Mouse (Mus musculus) spleen, adult 2 months (tissue): ENCODE results near the gene Crybg2.

ENCODE experiments used
- CTCF ChIP-seq: fragments of 200-500 bp; IDR thresholded peaks from 2 replicates; pipeline ENCODE4 v1.5.1; 2011; ENCODE audit warnings: mild to moderate bottlenecking, inconsistent platforms; ENCODE audit not compliant: insufficient read depth, insufficient read length, insufficient replicate concordance; ENCODE audit errors: extremely low read depth
- POLR2A ChIP-seq: fragments of 200-500 bp; IDR thresholded peaks from 2 replicates; pipeline ENCODE4 v1.6.1; 2011; ENCODE audit warnings: low read depth, low read length, inconsistent platforms

GRCm38 (mm10) chr4:134118126-134118800 lies 57.6 kb downstream of the Crybg2 start:
- TF ChIP-seq POLR2A (peak; percentile 33; the same call in 1 of the 2 replicates), CTCF (no peak)
